Mouse (Mus musculus): Measurements from ENCODE around the gene Kcnj12.

- no peak for TF ChIP-seq CTCF (IDR thresholded peaks at IDR 0.05; ENCODE audit: extremely low read depth, insufficient read depth, insufficient read length, insufficient replicate concordance)
- TF ChIP-seq POLR2A (IDR thresholded peaks at IDR 0.05; ENCODE audit: low read depth, low read length): no peak
Observed at GRCm38 (mm10) chr11:61023416-61024200, 1.2 kb downstream of the Kcnj12 start.
